Mouse (Mus musculus) mouse trophoblast stem cell (cell line): ENCODE results near the gene Washc3.

Experiments
- in situ Hi-C, 2 experiments: fragments of 300-500 bp; cut with MseI, MboI; formaldehyde crosslinking; loops; 2 replicates in 1 of 2; 3 replicates in 1 of 2; pipeline ENCODE4 v1.15.1; 2025

The Washc3 gene

DNA sequence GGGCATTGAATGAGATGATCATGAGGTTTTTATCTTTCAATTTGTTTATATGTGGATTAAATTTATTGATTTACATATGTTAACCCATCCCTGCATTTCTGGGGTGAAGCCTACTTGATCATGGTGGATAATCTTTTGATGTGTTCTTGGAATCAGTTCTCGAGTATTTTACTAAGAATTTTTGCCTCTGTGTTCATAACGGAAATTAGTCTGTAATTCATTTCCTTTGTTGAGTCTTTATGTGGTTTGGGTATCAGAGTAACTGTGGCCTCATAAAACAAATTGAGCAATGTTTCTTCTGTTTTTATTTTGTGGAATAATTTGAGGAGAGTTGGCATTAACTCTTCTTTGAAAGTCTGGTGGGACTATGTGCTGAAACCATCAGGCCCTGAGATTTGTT lies 54.7 kb downstream of the Washc3 start:
- in situ Hi-C loops = no loop called here

DNA sequence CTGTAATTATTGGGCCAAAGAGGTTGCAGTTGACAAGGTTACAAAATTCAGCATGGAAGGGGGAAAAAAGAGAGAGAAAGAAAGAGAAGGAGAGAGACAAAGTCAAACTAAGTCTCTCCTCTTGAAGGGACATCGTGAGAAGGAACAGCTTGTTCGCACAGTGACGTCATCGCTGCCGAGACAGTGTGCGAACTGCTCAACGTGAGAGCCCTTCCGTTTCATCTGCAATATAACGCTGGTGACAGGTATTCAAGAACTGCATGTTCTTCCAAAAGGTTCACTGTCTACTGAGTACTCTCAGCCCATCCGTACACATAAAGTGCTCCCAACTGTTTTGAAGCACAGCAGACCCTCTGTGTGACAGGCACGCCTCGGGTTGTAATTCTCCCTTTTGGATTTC lies 59.4 kb downstream of the Washc3 start:
- in situ Hi-C loops = no loop called here

DNA sequence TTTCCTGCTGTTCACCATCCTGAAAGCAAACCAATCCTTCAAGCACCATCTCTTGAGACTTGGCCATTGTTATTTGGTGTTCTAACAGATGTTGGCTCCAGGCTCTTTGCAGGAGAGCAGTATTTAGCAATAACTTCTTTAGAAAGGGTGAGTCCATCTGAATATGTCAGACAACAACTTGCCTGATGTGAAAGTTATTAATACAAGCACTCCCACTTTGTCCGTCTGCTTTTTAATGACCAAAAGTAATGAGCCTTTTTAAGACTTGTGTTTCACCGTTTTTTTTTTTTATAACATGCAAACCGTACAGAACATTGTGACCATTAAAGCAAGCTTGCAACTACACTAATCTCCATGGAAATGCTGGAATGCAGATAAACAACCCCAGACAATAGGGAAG lies 60.3 kb downstream of the Washc3 start:
- in situ Hi-C loops = no loop called here

DNA sequence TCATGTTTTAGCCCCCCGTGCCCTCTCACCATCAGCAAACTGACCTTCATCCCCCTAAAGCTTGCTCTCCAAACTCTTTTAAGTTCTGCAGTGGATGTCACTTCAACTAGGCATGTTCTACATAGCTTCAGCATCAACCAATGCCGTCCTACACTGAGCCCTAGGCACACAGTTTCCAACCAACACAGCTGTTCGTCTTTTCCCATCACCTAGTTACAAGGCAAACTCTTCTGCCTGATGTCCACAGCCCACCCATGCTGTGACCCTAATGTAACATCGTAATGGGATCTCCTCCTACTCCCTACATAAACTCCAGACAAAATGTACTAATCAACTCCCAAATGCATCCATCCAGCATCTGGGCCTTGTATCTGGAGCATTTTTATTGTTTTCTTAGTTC lies 62.5 kb downstream of the Washc3 start:
- in situ Hi-C loops = no loop called here

DNA sequence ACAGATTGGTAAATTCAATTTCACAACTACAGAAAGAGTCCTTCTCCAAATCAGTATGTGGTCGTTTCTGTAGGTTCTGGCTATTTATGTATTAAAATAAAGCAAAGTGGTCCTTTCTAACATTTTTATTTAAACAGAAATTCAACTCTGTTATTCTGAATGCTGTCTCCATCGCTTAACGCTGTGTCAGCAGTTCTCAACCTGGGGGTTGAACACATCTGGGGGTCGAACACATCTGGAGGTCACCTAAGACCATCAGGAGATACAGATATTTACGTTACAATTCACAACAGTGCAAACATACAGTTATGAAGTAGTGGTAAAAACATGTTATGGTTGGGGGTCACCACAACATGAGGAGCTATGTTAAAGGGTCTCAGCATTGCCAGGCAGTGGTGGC lies 73.2 kb downstream of the Washc3 start:
- in situ Hi-C loops = no loop called here

DNA sequence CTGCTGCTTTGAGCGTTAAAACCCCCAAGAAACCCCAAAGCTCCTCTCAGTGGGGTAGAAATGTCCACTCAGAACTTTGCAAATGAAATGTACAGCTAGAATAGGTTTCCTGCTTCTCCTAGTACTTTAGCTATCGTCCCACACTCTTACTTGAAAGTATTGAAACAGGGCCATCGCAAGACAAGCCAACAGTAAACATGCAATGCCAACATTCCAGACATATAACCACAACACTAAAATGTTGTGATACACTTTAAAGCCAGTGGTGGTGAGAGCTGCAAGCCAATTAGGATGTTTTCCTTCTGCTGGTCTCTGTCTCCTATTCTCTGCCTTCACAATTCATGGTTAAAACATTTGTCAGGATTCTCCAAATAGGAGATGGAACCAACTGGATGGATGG lies 80.8 kb downstream of the Washc3 start:
- in situ Hi-C loops = no loop called here

DNA sequence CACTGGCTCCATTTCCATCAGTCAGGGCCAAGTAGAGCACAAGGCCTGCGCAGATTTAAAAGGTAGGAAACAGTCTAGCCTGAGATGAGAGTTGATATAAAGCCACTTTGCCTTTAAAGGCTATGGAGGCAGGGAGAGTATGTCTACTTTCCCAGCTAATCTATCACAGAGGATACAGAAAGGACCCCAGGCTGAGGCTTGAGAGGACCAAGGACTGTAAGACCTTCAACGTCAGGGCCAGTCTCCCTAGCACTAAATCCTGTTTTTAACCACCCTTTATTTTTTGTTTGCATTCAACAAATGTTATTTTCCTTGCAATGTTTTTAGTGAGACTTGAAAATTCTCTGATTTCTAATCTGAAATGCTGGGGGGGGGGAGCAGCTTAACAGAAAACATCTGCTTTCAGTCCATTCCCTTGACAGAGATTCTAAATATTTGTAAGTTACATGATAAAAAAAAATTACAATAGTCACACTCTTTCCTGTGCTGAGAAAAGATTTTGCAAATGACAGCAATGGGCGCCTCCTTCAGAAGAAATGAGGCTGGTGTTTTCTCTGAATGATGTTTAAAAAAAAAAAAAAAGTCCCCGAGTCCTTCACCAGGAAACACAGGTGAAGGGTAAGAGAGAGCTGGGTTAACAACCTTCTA lies 83.6 kb downstream of the Washc3 start:
- in situ Hi-C loops = no loop called here

DNA sequence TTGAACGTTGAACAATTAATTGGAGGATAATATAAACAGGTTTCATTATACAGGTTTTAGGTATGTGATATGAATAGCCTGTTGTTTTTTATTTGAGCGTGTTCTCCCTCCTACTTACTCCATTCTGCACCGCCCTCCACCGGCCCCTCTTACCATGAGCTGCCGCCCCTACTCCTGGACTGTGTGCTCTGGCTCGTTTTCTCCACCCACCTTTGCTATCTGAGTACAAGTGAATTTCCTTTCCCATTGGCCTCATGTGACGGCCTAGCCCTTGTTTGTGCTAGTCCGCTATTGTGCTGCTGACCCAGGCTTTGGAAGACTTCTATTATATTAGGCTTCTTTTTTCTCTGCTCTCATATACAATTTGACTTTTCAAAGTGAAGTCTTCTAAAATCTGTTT lies 86.4 kb downstream of the Washc3 start:
- in situ Hi-C loops = no loop called here

DNA sequence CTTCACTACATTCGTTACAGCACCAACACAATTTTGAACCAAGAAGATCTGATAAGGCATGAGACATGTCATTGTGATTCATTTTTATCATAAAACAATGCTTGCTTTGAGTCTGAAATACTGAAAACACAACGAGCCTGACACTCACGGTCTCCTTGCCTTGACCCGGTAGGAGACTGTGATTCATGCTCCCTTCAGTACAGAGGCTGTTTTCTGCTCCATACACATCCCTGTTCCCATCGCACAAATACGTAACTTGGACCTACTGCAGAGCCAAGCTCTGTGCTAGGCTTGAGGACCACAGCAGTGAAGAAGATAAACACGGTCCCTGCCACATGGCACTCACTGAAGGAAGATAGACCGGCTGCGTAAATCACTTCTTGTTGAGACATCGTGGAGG lies 87.2 kb downstream of the Washc3 start:
- in situ Hi-C loops = no loop called here

DNA sequence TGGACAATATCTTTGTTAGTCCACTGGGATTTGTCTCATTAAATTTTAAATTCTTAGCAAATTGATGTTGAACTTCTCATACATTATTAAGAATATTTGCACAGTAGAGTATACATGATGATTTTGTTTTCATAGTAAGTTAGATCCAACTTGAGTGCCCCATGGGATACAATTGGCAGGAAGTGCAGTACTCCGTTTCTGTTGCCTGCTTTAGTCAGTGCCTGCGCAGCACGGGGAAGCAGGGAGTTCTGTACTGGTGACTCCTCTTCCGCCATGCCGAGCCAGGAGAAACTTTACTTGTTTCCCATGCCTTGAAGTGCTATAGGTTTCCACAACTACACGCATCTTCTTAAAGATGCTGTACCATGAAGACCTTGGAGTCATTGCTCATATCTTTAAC lies 94.2 kb downstream of the Washc3 start:
- in situ Hi-C loops = no loop called here
